Mouse (Mus musculus): ENCODE measurements around the gene Ppm1h.
A peak's percentile ranks its signal among the peaks of the same experiment; 100 is the strongest.

Ppm1h gene

GRCm38 (mm10) chr10:122705457-122705856, 26.9 kb downstream of the Ppm1h start:
- DNase-seq: no peak

- no peak for DNase-seq
These were observed 32.8 kb downstream of the Ppm1h start for GRCm38 (mm10) chr10:122711381-122711811.

GRCm38 (mm10) chr10:122712307-122712706, 33.7 kb downstream of the Ppm1h start:
- no peak for DNase-seq

- DNase-seq: peak; percentile 83
These were observed 37.3 kb downstream of the Ppm1h start for GRCm38 (mm10) chr10:122715856-122716255.

GRCm38 (mm10) chr10:122716286-122716685, 37.7 kb downstream of the Ppm1h start:
- DNase-seq: no peak

- no peak for DNase-seq
These were observed 38.3 kb downstream of the Ppm1h start for GRCm38 (mm10) chr10:122716739-122717474.

GRCm38 (mm10) chr10:122717754-122718415, 39.3 kb downstream of the Ppm1h start:
- peak; percentile 78 for DNase-seq

GRCm38 (mm10) chr10:122718951-122719350, 40.4 kb downstream of the Ppm1h start:
- DNase-seq: no peak

GRCm38 (mm10) chr10:122722111-122722510, 43.5 kb downstream of the Ppm1h start:
- no peak for DNase-seq

- DNase-seq: peak; percentile 71
These were observed 46.1 kb downstream of the Ppm1h start for GRCm38 (mm10) chr10:122724692-122725091.

- no peak for DNase-seq
These were observed 48.7 kb downstream of the Ppm1h start for GRCm38 (mm10) chr10:122727228-122727627.

- DNase-seq: no peak
These were observed 49.6 kb downstream of the Ppm1h start for GRCm38 (mm10) chr10:122728172-122728571.

GRCm38 (mm10) chr10:122732146-122732545, 53.6 kb downstream of the Ppm1h start:
- no peak for DNase-seq

GRCm38 (mm10) chr10:122734521-122734920, 56.0 kb downstream of the Ppm1h start:
- DNase-seq: no peak

GRCm38 (mm10) chr10:122735284-122735784, 56.8 kb downstream of the Ppm1h start:
- no peak for DNase-seq

- DNase-seq: no peak
These were observed 58.3 kb downstream of the Ppm1h start for GRCm38 (mm10) chr10:122736835-122737234.

GRCm38 (mm10) chr10:122738526-122738925, 60.0 kb downstream of the Ppm1h start:
- peak; percentile 42 for DNase-seq

- no peak for DNase-seq
These were observed 60.5 kb downstream of the Ppm1h start for GRCm38 (mm10) chr10:122739037-122739436.

GRCm38 (mm10) chr10:122740117-122740516, 61.6 kb downstream of the Ppm1h start:
- DNase-seq: no peak

- no peak for DNase-seq
These were observed 62.6 kb downstream of the Ppm1h start for GRCm38 (mm10) chr10:122741191-122741590.

- DNase-seq: no peak
These were observed 63.6 kb downstream of the Ppm1h start for GRCm38 (mm10) chr10:122742136-122742535.

GRCm38 (mm10) chr10:122743361-122743760, 64.8 kb downstream of the Ppm1h start:
- DNase-seq: no peak

- DNase-seq: no peak
These were observed 66.4 kb downstream of the Ppm1h start for GRCm38 (mm10) chr10:122744970-122745369.

GRCm38 (mm10) chr10:122746211-122746610, 67.6 kb downstream of the Ppm1h start:
- no peak for DNase-seq
